Mouse (Mus musculus) liver, postnatal 0 days (tissue): ENCODE data around the gene Ddr1. TPM values are rescaled to one million over a fixed set of nuclear protein-coding genes. Genes with fewer than 3 reads are reported as not detected.

ENCODE experiments used
- ATAC-seq: fragments of 200-750 bp; cut with Nextera tagmentation; 2 replicates; pipeline ENCODE4 v1.8.0; 2017; ENCODE audit warnings: mild to moderate bottlenecking, moderate library complexity
- DNase-seq: peaks from one replicate; pipeline ENCODE4 v3.0.0-alpha.2; 2016
- H3K27ac ChIP-seq: fragments of 300-500 bp; sonication (generic); 2 replicates; pipeline ENCODE4 v1.5.1; 2014; ENCODE audit warnings: antibody characterized with exemption, moderate library complexity, mild to moderate bottlenecking, low read depth
- H3K27me3 ChIP-seq: fragments of 300-500 bp; sonication (generic); 2 replicates; pipeline ENCODE4 v1.6.1; 2014; ENCODE audit warnings: low read length, control low read depth, mixed read lengths; ENCODE audit not compliant: insufficient read depth
- H3K36me3 ChIP-seq: fragments of 300-500 bp; sonication (generic); replicated peaks from 2 replicates; pipeline ENCODE4 v1.6.1; 2014; ENCODE audit warnings: mild to moderate bottlenecking, control low read depth, low read length, moderate library complexity, mixed read lengths; ENCODE audit not compliant: insufficient read depth
- H3K4me1 ChIP-seq: fragments of 300-500 bp; sonication (generic); 2 replicates; pipeline ENCODE4 v1.6.1; 2014; ENCODE audit warnings: antibody characterized with exemption, mild to moderate bottlenecking, control low read depth; ENCODE audit not compliant: insufficient read depth
- H3K4me2 ChIP-seq: fragments of 300-500 bp; sonication (generic); 2 replicates; pipeline ENCODE4 v1.6.1; 2014; ENCODE audit warnings: low read depth, mild to moderate bottlenecking, low read length, moderate library complexity, mixed read lengths
- H3K4me3 ChIP-seq: fragments of 300-500 bp; sonication (generic); 2 replicates; pipeline ENCODE4 v1.5.1; 2014; ENCODE audit warnings: low read depth, low read length
- H3K9ac ChIP-seq: fragments of 300-500 bp; sonication (generic); replicated peaks from 2 replicates; pipeline ENCODE4 v1.6.1; 2014; ENCODE audit warnings: mild to moderate bottlenecking, moderate library complexity
- H3K9me3 ChIP-seq: fragments of 300-500 bp; sonication (generic); 2 replicates; pipeline ENCODE4 v1.6.1; 2016; ENCODE audit warnings: mild to moderate bottlenecking, control low read depth, low read length, mixed read lengths
- CTCF ChIP-seq: sonication (generic); IDR thresholded peaks from 2 replicates; pipeline ENCODE4 v1.5.1; 2016; ENCODE audit warnings: antibody characterized with exemption, low read depth
- EP300 ChIP-seq: IDR thresholded peaks from 2 replicates; pipeline ENCODE4 v1.6.1; 2016; ENCODE audit warnings: antibody characterized with exemption, low read depth, mild to moderate bottlenecking
- WGBS: fragments of 180-500 bp; shearing (Covaris S2); extraction: QIAGEN DNeasy Blood & Tissue Kit; methylation state at CpG from one replicate; pipeline ENCODE4 v1.1.7; 2014; ENCODE audit not compliant: insufficient replicate concordance; 5-methylcytosine and 5-hydroxymethylcytosine counted together
- polyA plus RNA-seq: library from polyadenylated mRNA; unstranded; fragments of >200 nt; fragmentation: Nextera tagmentation; extraction: Ambion mirVana; gene quantifications from 2 replicates; pipeline ENCODE4 v1.2.1, GENCODE M21; 2015

Gene Ddr1
- polyA plus RNA-seq, 1 experiment from 2014 or later = 2.3 TPM

- Histone ChIP-seq H3K4me1 (peaks cover 3% of the 10 kb centered on the region; the same call in 1 of the 2 replicates), H3K9me3 (no peaks in the 10 kb centered on the region), H3K4me3 (no peak overlapping the region), H3K27ac (no peak overlapping the region), H3K36me3 (no peaks in the 10 kb centered on the region), H3K4me2 (no peak overlapping the region), H3K9ac (no peak overlapping the region), H3K27me3 (peaks cover 14% of the 10 kb centered on the region)
- WGBS = 34% methylated on average over 5 of the region's 5 CpGs
- ATAC-seq (no peak), DNase-seq (peak; percentile 54)
- no peak for TF ChIP-seq CTCF
- no peak for TF ChIP-seq EP300
Measured at GRCm38 (mm10) chr17:35636363-35636762, 68.1 kb downstream of the Ddr1 start.

GRCm38 (mm10) chr17:35635699-35636111, 68.7 kb downstream of the Ddr1 start:
- H3K9me3 ChIP-seq = no peaks in the 10 kb centered on the region
- H3K27me3 ChIP-seq = peaks cover 14% of the 10 kb centered on the region
- no peak overlapping the region for H3K9ac ChIP-seq
- peak; percentile 80 for TF ChIP-seq CTCF
- no peak for TF ChIP-seq EP300
- WGBS = 2% methylated on average over 15 of the region's 15 CpGs
- H3K27ac ChIP-seq = no peak overlapping the region
- ATAC-seq (peak; percentile 50; the same call in 1 of the 2 replicates), DNase-seq (peak; percentile 66)
- H3K4me2 ChIP-seq = peak overlapping the region; percentile 69
- peaks cover 3% of the 10 kb centered on the region; the same call in 1 of the 2 replicates for H3K4me1 ChIP-seq
- H3K4me3 ChIP-seq = peak overlapping the region; percentile 31
- H3K36me3 ChIP-seq = no peaks in the 10 kb centered on the region

- ATAC-seq (no peak), DNase-seq (no peak)
- WGBS = 94% methylated on average over 3 of the region's 3 CpGs
- no peak overlapping the region for H3K27ac ChIP-seq
- H3K4me3 ChIP-seq = no peak overlapping the region
- H3K36me3 ChIP-seq = no peaks in the 10 kb centered on the region
- H3K4me1 ChIP-seq = peaks cover 3% of the 10 kb centered on the region; the same call in 1 of the 2 replicates
- H3K9me3 ChIP-seq = no peaks in the 10 kb centered on the region
- no peak overlapping the region for H3K4me2 ChIP-seq
- peaks cover 14% of the 10 kb centered on the region; the same call in 1 of the 2 replicates for H3K27me3 ChIP-seq
- H3K9ac ChIP-seq = no peak overlapping the region
- TF ChIP-seq CTCF (peak; percentile 25; the same call in 1 of the 2 replicates), EP300 (no peak)
Measured at GRCm38 (mm10) chr17:35635202-35635601, 69.2 kb downstream of the Ddr1 start.

- Histone ChIP-seq H3K4me3 (no peak overlapping the region), H3K27ac (no peak overlapping the region), H3K36me3 (no peaks in the 10 kb centered on the region), H3K27me3 (peaks cover 14% of the 10 kb centered on the region; the same call in 1 of the 2 replicates), H3K9me3 (no peaks in the 10 kb centered on the region), H3K4me1 (peaks cover 3% of the 10 kb centered on the region; the same call in 1 of the 2 replicates), H3K4me2 (no peak overlapping the region), H3K9ac (no peak overlapping the region)
- ATAC-seq = no peak
- no peak for DNase-seq
- 14% methylated on average over 1 of the region's 1 CpGs for WGBS
- TF ChIP-seq CTCF (peak; percentile 33), EP300 (no peak)
Measured at GRCm38 (mm10) chr17:35633992-35634391, 70.4 kb downstream of the Ddr1 start.

Other genes starting within 250 kb of the Ddr1 start
- 621 and 683 TPM in 2 replicates for gene H2-Q10, start 234.5 kb downstream of the Ddr1 start, polyA plus RNA-seq
- gene Pou5f1, start 198.6 kb downstream of the Ddr1 start, polyA plus RNA-seq = not detected in 2 replicates
- 19.6 and 20.6 TPM in 2 replicates for gene Tcf19, start 187.8 kb downstream of the Ddr1 start, polyA plus RNA-seq
- gene Cchcr1, start 187.5 kb downstream of the Ddr1 start, polyA plus RNA-seq = 3.0 and 3.5 TPM in 2 replicates
- 0.13 TPM in 1 of 2 replicates, not detected in the other for gene Psors1c2, start 171.4 kb downstream of the Ddr1 start, polyA plus RNA-seq
- gene Cdsn, start 152.5 kb downstream of the Ddr1 start, polyA plus RNA-seq = not detected in 2 replicates
- gene 2300002M23Rik, start 137.2 kb downstream of the Ddr1 start, polyA plus RNA-seq = not detected in 2 replicates
- not detected in 2 replicates for gene Sfta2, start 103.1 kb downstream of the Ddr1 start, polyA plus RNA-seq
- not detected in 2 replicates for gene Gm9573, start 78.0 kb downstream of the Ddr1 start, polyA plus RNA-seq
- not detected in 2 replicates for gene Mucl3, start 60.9 kb downstream of the Ddr1 start, polyA plus RNA-seq
- 4.6 and 5.0 TPM in 2 replicates for gene Vars2, start 37.0 kb downstream of the Ddr1 start, polyA plus RNA-seq
- 14.1 and 15.2 TPM in 2 replicates for gene Gtf2h4, start 30.9 kb downstream of the Ddr1 start, polyA plus RNA-seq
- 15.4 and 18.6 TPM in 2 replicates for gene Ier3, start 117.1 kb upstream of the Ddr1 start, polyA plus RNA-seq
- gene Flot1, start 118.6 kb upstream of the Ddr1 start, polyA plus RNA-seq = 25.9 and 31.3 TPM in 2 replicates
- gene Tubb5, start 133.7 kb upstream of the Ddr1 start, polyA plus RNA-seq = 198 and 213 TPM in 2 replicates
- 2.5 and 3.3 TPM in 2 replicates for gene Mdc1, start 136.9 kb upstream of the Ddr1 start, polyA plus RNA-seq
- 15.5 and 15.8 TPM in 2 replicates for gene Nrm, start 156.7 kb upstream of the Ddr1 start, polyA plus RNA-seq
- gene Ppp1r18, start 161.0 kb upstream of the Ddr1 start, polyA plus RNA-seq = 14.1 and 15.3 TPM in 2 replicates
- 14.3 and 15.6 TPM in 2 replicates for gene Dhx16, start 175.2 kb upstream of the Ddr1 start, polyA plus RNA-seq
- gene 2310061I04Rik, start 192.8 kb upstream of the Ddr1 start, polyA plus RNA-seq = 15.6 and 16.9 TPM in 2 replicates
- gene Atat1, start 205.5 kb upstream of the Ddr1 start, polyA plus RNA-seq = 3.4 and 4.8 TPM in 2 replicates
- 81.2 and 82.4 TPM in 2 replicates for gene Mrps18b, start 211.8 kb upstream of the Ddr1 start, polyA plus RNA-seq
- gene Ppp1r10, start 211.8 kb upstream of the Ddr1 start, polyA plus RNA-seq = 10.0 and 15.9 TPM in 2 replicates